Mouse (Mus musculus) bone marrow, adult 2 months (tissue): Measurements from ENCODE around the gene Camta2.

Experiments
- CTCF ChIP-seq: fragments of 200-500 bp; IDR thresholded peaks from 2 replicates; pipeline ENCODE4 v1.5.1; 2011; ENCODE audit warnings: low read length, control low read depth; ENCODE audit not compliant: control insufficient read depth, insufficient read depth
- POLR2A ChIP-seq: fragments of 200-500 bp; IDR thresholded peaks from 2 replicates; pipeline ENCODE4 v1.6.1; 2011; ENCODE audit warnings: low read depth, mild to moderate bottlenecking, control low read depth, low read length, borderline replicate concordance; ENCODE audit not compliant: control insufficient read depth

GRCm38 (mm10) chr11:70679894-70680293 lies 8.0 kb downstream of the Camta2 start:
- TF ChIP-seq CTCF, result no peak
- no peak for TF ChIP-seq POLR2A
